Mouse (Mus musculus) ES-E14 (cell line): ENCODE measurements around the gene Fbxl4.

Experiments used
- CHD2 ChIP-seq: IDR thresholded peaks from 2 replicates; pipeline ENCODE4 v1.6.1; 2014; ENCODE audit warnings: mild to moderate bottlenecking, low read depth, low read length, inconsistent platforms
- ZNF384 ChIP-seq: IDR thresholded peaks from 2 replicates; pipeline ENCODE4 v1.6.1; 2012; ENCODE audit warnings: low read depth, low read length, inconsistent platforms

DNA sequence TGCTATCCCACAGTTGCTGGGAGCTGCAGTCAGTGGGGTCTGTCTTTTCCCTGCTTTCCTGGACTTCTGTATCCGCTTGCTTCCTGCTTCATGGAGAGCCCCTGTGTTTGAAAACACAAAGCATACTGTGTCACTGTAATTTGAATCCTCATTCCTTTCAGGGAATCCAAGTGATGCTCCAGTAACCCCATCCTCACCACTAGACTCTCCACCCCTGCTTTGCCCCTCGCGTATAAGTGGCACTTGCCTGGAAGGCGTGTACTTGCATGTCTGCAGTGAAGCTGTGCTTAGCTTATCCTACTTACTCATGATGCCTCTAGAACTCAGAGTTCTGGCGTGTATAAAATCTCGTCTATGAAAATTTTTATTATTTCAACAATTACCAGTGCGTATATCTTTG, 32.7 kb downstream of the Fbxl4 start:
- TF ChIP-seq ZNF384 (no peak), CHD2 (no peak)
